Mouse (Mus musculus) liver, embryonic 12.5 days (tissue): ENCODE measurements around the gene Pcp2. TPM values are rescaled to one million over a fixed set of nuclear protein-coding genes. Genes with fewer than 3 reads are reported as not detected.

ENCODE experiments used
- ATAC-seq: fragments of 200-750 bp; cut with Nextera tagmentation; 2 replicates; pipeline ENCODE4 v1.8.0; 2017; ENCODE audit warnings: moderate number of reproducible peaks, mild to moderate bottlenecking, moderate library complexity
- H3K27ac ChIP-seq: fragments of 300-500 bp; sonication (generic); 2 replicates; pipeline ENCODE4 v1.5.1; 2016; ENCODE audit warnings: mild to moderate bottlenecking
- H3K27me3 ChIP-seq: fragments of 300-500 bp; sonication (generic); replicated peaks from 2 replicates; pipeline ENCODE4 v1.6.1; 2016; ENCODE audit warnings: mild to moderate bottlenecking, moderate library complexity
- H3K36me3 ChIP-seq: fragments of 300-500 bp; sonication (generic); 2 replicates; pipeline ENCODE4 v1.6.1; 2016; ENCODE audit warnings: mild to moderate bottlenecking, moderate library complexity
- H3K4me1 ChIP-seq: fragments of 300-500 bp; sonication (generic); 2 replicates; pipeline ENCODE4 v1.6.1; 2016
- H3K4me2 ChIP-seq: fragments of 300-500 bp; sonication (generic); 2 replicates; pipeline ENCODE4 v1.6.1; 2016; ENCODE audit warnings: mild to moderate bottlenecking, moderate library complexity
- H3K4me3 ChIP-seq: fragments of 300-500 bp; sonication (generic); 2 replicates; pipeline ENCODE4 v1.5.1; 2016; ENCODE audit warnings: mild to moderate bottlenecking, moderate library complexity
- H3K9ac ChIP-seq: fragments of 300-500 bp; sonication (generic); 2 replicates; pipeline ENCODE4 v1.6.1; 2016; ENCODE audit warnings: mild to moderate bottlenecking, moderate library complexity
- H3K9me3 ChIP-seq: fragments of 300-500 bp; sonication (generic); replicated peaks from 2 replicates; pipeline ENCODE4 v1.6.1; 2016; ENCODE audit warnings: mild to moderate bottlenecking, moderate library complexity
- WGBS: fragments of 180-500 bp; shearing (Covaris S2); methylation state at CpG from one replicate; pipeline ENCODE4 v1.1.7; 2016; ENCODE audit not compliant: insufficient replicate concordance; 5-methylcytosine and 5-hydroxymethylcytosine counted together
- polyA plus RNA-seq: library from polyadenylated mRNA; unstranded; fragments of >200 nt; fragmentation: Nextera tagmentation; extraction: Ambion mirVana; gene quantifications from 2 replicates; pipeline ENCODE4 v1.2.1, GENCODE M21; 2016

Gene Pcp2
- polyA plus RNA-seq: 0.11 TPM in 1 of 2 replicates, not detected in the other

DNA sequence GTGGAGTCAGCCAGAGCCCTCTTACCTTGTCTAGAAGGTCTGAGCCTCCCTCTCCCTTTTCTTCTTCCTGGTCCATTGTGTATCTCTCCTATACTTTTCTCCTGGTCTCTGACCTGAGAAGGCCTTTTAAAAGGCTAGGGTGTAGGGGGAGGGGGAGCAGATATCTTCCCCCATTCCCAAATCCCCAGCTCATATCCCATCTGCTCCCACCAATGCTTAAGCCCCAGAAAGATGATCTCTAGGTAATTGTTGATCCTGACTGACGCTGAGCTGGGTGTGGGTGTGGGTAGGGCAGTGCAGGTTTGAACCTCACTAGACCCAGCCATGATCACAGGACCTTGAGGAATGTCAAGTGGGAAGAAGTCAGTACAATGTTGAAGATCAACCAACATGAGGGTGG is at the start of gene Pcp2:
Gene Pcp2, minus strand, starts transcription at position 101 of the 400 bp plus-strand sequence.
- no peaks in the 10 kb centered on the region for H3K36me3 ChIP-seq
- H3K27me3 ChIP-seq: 0 out of 2 replicates have a peak, but pooled peaks cover 4% of the 10 kb centered on the region
- no peak within 1 kb of the TSS for H3K4me3 ChIP-seq
- ATAC-seq: no peak
- WGBS: 72% methylated on average over 1 of the region's 1 CpGs
- H3K4me2 ChIP-seq: no peak within 1 kb of the TSS
- H3K4me1 ChIP-seq: peaks cover 13% of the 10 kb centered on the region
- H3K9me3 ChIP-seq: no peaks in the 10 kb centered on the region
- H3K9ac ChIP-seq: no peak within 1 kb of the TSS
- H3K27ac ChIP-seq: no peak within 1 kb of the TSS

DNA sequence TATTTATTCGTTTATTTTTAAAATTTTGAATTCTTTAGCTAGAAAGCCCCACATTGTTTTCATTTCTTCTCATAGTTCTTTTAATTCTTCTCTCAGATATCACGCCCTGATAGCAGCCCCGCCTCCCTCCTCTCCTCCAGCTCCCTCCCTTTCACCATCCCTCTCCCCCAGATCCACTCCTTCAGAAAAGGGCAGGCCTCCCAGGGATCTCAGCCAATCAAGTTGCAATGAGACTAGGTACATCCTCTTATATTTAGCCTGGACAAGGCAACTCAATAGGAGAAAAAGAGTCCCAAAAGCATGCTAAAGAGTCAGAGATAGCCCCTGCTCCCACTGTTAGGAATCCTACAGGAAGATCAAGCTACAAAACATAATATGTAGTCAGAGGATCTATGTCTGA is 49.3 kb upstream of the Pcp2 start:
- no peak overlapping the region for H3K27ac ChIP-seq
- H3K4me2 ChIP-seq: no peak overlapping the region
- no peak overlapping the region for H3K9ac ChIP-seq
- 70% methylated on average over 3 of the region's 3 CpGs for WGBS
- H3K9me3 ChIP-seq: no peaks in the 10 kb centered on the region
- H3K4me3 ChIP-seq: no peak overlapping the region
- H3K27me3 ChIP-seq: no peaks in the 10 kb centered on the region
- peaks cover 26% of the 10 kb centered on the region for H3K4me1 ChIP-seq
- H3K36me3 ChIP-seq: peaks cover 13% of the 10 kb centered on the region
- no peak for ATAC-seq

DNA sequence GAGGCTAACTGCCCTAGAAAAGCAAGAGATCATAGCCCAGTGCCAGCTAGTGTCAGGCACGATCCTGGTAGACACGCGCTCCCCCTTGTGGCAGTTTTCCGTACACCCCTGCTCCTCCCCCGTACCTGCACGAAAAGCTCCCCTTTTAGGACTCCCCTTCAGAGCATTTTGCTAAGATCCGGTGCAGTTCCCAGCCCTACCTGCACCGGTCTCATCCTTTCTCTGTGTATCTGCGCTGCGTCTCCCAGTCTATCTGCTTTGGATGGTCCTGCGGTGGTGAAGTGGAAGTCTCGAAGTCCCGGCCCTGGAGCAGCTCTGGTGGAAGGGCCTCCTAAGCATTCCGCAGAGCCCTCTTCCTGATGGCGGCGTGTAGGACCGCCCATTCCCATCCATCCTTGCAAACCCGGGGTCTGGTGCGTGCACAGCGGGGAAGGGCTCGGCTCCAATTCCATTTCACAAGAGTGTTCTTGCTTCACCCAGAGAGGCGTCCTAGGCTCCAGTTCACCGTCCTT is 46.7 kb upstream of the Pcp2 start, which contains the start of gene Fcor:
Gene Fcor, minus strand, starts transcription at position 383 of the 512 bp plus-strand sequence.
- ATAC-seq: peak; percentile 67
- H3K9ac ChIP-seq: peak within 1 kb of the TSS; percentile 68
- peaks cover 16% of the 10 kb centered on the region for H3K4me1 ChIP-seq
- WGBS: under 1% methylated on average over 23 of the region's 23 CpGs
- H3K4me2 ChIP-seq: peak within 1 kb of the TSS; percentile 73
- H3K27me3 ChIP-seq: no peaks in the 10 kb centered on the region; the same call in 1 of the 2 replicates
- peak within 1 kb of the TSS; percentile 58 for H3K4me3 ChIP-seq
- H3K27ac ChIP-seq: no peak within 1 kb of the TSS; the same call in 1 of the 2 replicates
- H3K36me3 ChIP-seq: no peaks in the 10 kb centered on the region
- H3K9me3 ChIP-seq: no peaks in the 10 kb centered on the region

DNA sequence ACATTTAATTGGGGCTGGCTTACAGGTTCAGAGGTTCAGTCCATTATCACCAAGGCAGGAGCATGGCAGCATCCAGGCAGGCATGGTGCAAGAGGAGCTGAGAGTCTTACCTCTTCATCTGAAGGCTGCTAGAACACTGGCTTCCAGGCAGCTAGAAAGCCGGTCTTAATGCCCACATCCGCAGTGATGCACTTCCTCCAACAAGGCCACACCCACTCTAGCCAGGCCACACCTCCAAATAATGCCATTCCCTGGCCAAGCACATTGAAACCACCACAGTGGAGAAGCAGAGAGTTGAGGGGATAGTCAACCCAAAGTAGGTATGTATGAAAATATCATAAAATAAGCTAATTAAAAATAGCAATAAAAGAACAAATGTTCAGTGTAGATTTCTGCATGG is 45.0 kb upstream of the Pcp2 start:
- H3K36me3 ChIP-seq: no peaks in the 10 kb centered on the region
- no peaks in the 10 kb centered on the region for H3K9me3 ChIP-seq
- WGBS: 49% methylated on average over 2 of the region's 2 CpGs
- H3K4me1 ChIP-seq: peaks cover 8% of the 10 kb centered on the region
- no peak for ATAC-seq
- no peak overlapping the region for H3K9ac ChIP-seq
- no peak overlapping the region for H3K27ac ChIP-seq
- H3K4me2 ChIP-seq: no peak overlapping the region
- H3K4me3 ChIP-seq: no peak overlapping the region
- no peaks in the 10 kb centered on the region; the same call in 1 of the 2 replicates for H3K27me3 ChIP-seq

DNA sequence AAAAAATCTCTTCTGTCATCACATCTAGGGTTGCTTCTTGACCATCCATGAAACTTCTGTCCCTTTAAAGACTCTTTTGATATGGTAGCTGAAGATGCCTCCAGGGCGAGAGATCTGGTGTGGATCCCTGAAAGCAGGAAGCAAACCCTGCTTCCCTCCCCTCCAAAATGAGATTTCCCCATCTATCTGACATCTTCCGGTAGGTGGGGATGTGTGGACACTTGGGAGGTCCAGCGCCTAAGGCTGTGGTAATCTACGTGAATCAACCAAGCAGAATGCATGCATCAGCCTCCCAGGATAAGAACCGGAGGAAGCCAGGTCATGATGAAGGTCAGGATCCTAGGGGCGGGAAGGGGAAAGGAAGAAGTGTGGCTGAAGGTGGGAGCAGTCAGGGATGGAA is 40.2 kb upstream of the Pcp2 start, which contains the start of gene Mcemp1:
Gene Mcemp1, plus strand, starts transcription at position 248 of the 400 bp plus-strand sequence.
- Histone ChIP-seq H3K4me2 (no peak within 1 kb of the TSS), H3K9me3 (no peaks in the 10 kb centered on the region), H3K9ac (no peak within 1 kb of the TSS), H3K27me3 (no peaks in the 10 kb centered on the region; the same call in 1 of the 2 replicates), H3K27ac (peak within 1 kb of the TSS; percentile 7; the same call in 1 of the 2 replicates), H3K4me3 (no peak within 1 kb of the TSS), H3K4me1 (no peaks in the 10 kb centered on the region), H3K36me3 (no peaks in the 10 kb centered on the region)
- 55% methylated on average over 6 of the region's 6 CpGs for WGBS
- ATAC-seq: no peak

DNA sequence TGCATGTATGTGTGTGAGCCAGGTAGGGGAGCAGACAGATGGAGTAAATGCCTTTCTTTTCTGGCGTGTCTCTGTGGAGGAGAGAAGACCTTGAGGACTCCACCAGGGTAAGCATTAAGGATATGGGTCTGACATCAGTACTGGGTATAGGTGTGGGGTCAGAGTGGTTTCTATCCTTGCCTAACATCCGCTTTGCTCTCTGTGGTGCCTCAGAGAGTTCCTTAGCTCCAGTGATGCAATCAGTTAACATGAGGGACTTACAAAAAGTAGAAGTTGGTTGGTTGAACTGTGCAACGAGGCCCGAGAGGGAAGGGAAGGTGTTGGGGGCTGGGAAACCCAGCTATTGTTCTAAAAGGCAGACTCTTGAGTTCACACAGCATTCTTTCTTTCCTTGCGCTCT is 39.1 kb upstream of the Pcp2 start:
- H3K27ac ChIP-seq: no peak overlapping the region; the same call in 1 of the 2 replicates
- no peak overlapping the region for H3K4me3 ChIP-seq
- no peaks in the 10 kb centered on the region for H3K36me3 ChIP-seq
- H3K4me1 ChIP-seq: 0 out of 2 replicates have a peak, but pooled peaks cover 3% of the 10 kb centered on the region
- H3K4me2 ChIP-seq: no peak overlapping the region
- 16% methylated on average over 4 of the region's 5 CpGs for WGBS
- ATAC-seq: 0 out of 2 replicates have a peak, but pooled peaks have one; percentile 8
- no peaks in the 10 kb centered on the region; the same call in 1 of the 2 replicates for H3K27me3 ChIP-seq
- H3K9ac ChIP-seq: no peak overlapping the region
- no peaks in the 10 kb centered on the region for H3K9me3 ChIP-seq

DNA sequence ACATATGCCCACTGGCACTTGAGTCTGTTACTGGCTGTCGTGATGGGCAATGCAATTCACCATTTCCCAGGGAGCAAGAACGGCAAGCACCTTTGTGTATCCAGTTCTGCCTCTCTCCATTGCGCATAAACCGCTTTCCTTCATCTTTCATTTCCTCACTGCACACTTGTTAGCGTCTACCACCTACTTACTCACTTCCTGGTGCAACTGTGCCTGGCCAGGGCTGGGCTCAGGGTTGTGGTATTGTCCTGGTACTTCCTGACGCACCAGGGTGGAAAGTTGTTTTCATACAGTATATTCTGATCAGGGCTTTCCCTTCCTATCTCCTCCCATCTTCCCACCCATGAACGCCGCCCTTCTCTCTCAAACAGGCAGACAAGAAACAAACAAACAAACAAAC is 35.5 kb upstream of the Pcp2 start:
- 0 out of 2 replicates have a peak, but pooled peaks cover 3% of the 10 kb centered on the region for H3K4me1 ChIP-seq
- no peak overlapping the region for H3K4me3 ChIP-seq
- H3K27me3 ChIP-seq: peaks cover 13% of the 10 kb centered on the region; the same call in 1 of the 2 replicates
- no peak overlapping the region for H3K9ac ChIP-seq
- H3K9me3 ChIP-seq: no peaks in the 10 kb centered on the region
- H3K4me2 ChIP-seq: no peak overlapping the region
- 47% methylated on average over 8 of the region's 8 CpGs for WGBS
- no peak overlapping the region for H3K27ac ChIP-seq
- no peaks in the 10 kb centered on the region for H3K36me3 ChIP-seq
- ATAC-seq: no peak

DNA sequence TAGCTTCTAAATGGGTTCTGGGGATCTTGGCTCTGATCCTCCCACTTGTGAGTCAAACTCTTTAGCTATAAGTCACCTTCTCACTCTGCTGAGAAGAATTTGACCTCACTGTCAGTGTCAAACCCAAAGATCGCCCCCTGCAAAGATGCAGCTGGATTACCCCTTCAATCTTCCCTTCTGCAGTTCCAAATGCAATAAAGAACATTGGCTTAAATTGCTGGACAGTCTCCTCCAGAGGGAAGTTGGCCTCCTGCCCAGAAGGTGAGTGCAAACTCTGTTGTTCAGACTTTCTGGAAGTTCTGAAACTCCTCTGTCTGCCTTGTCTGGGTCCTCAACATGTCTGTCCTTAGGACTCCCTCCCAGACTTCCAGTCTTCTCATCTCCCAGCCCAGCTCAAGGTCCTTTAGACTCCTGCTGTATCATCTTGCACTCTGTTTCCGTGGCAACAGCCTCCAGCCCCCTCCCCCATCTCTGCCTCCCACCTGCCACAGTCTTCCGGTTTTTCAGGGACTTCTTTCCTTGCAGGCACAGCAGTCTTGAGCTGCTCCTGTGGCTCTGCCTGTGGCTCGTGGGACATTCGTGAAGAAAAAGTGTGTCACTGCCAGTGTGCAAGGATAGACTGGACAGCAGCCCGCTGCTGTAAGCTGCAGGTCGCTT is 31.5 kb upstream of the Pcp2 start:
- Histone ChIP-seq H3K4me1 (0 out of 2 replicates have a peak, but pooled peaks cover 3% of the 10 kb centered on the region), H3K4me3 (no peak overlapping the region), H3K4me2 (no peak overlapping the region), H3K27me3 (peaks cover 26% of the 10 kb centered on the region), H3K36me3 (no peaks in the 10 kb centered on the region), H3K27ac (no peak overlapping the region), H3K9me3 (no peaks in the 10 kb centered on the region), H3K9ac (no peak overlapping the region)
- ATAC-seq: no peak
- WGBS: 20% methylated on average over 7 of the region's 7 CpGs

DNA sequence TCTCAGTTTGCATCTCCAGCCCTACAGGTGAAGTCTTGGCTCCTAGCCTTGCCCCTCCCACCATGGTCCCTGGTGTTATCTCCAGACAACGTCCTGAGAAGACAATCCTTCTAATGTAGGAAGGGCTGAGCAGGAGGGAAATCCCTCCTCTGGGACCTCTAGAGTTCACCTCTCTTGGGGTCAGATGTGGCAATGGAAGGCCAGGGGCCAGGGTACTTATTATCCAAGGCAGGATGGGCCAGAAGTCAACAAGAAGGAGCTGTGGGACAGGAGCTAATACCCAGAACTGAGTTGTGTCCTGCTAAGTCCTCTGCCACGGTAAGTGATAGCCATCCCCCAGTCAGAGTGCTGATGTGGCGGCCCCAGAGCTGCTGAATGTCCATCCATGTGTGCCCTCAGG is 30.2 kb upstream of the Pcp2 start, which contains the start of gene Retn:
Gene Retn, plus strand, starts transcription at position 245 of the 400 bp plus-strand sequence.
- no peak within 1 kb of the TSS for H3K27ac ChIP-seq
- no peaks in the 10 kb centered on the region for H3K9me3 ChIP-seq
- 0 out of 2 replicates have a peak, but pooled peaks have one; percentile 7 for ATAC-seq
- WGBS: 48% methylated on average over 3 of the region's 3 CpGs
- H3K9ac ChIP-seq: no peak within 1 kb of the TSS
- H3K4me1 ChIP-seq: 0 out of 2 replicates have a peak, but pooled peaks cover 3% of the 10 kb centered on the region
- no peak within 1 kb of the TSS for H3K4me3 ChIP-seq
- no peaks in the 10 kb centered on the region for H3K36me3 ChIP-seq
- H3K27me3 ChIP-seq: peaks cover 31% of the 10 kb centered on the region
- H3K4me2 ChIP-seq: no peak within 1 kb of the TSS

DNA sequence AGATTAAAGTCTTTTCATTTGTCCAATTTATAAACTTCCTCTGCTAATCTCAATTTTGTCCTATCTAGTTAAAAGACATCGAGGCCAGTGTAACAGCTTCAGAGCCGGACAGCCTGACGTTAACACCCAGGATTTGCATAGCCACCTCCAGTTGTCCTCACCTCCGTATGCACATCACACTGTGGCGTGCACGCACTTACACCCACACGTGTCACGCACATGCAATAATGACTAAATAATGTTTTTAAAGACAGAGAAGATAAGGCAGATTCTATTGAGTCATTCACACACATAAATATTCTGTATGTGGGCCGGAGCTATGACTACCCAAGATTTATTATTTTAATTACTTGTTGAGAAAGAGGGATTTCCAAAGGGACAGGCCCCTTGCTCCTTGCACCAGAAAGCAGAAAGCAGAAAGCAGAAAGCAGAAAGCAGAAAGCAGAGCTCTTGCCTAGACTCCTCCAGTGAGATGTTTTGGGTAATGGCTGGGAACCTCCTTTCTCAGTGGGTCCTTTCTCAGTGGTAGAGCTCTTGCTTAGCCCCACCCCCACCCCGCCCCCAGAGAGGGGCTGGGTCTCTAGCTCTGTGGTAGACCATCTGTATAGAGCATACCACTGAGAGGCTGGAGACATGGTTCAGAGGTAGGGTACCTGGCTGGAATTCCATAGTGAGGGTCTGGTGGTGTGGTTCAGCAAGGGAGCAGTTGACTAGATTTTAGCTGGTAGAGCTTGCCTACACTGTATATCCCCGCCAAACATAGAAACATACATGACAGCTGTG is 29.6 kb upstream of the Pcp2 start:
- no peaks in the 10 kb centered on the region for H3K36me3 ChIP-seq
- WGBS: 70% methylated on average over 11 of the region's 11 CpGs
- no peak overlapping the region for H3K4me3 ChIP-seq
- no peak overlapping the region for H3K4me2 ChIP-seq
- H3K9me3 ChIP-seq: no peaks in the 10 kb centered on the region
- 0 out of 2 replicates have a peak, but pooled peaks have one; percentile 19 for ATAC-seq
- H3K27ac ChIP-seq: no peak overlapping the region
- H3K4me1 ChIP-seq: no peaks in the 10 kb centered on the region
- peaks cover 32% of the 10 kb centered on the region for H3K27me3 ChIP-seq
- no peak overlapping the region for H3K9ac ChIP-seq

DNA sequence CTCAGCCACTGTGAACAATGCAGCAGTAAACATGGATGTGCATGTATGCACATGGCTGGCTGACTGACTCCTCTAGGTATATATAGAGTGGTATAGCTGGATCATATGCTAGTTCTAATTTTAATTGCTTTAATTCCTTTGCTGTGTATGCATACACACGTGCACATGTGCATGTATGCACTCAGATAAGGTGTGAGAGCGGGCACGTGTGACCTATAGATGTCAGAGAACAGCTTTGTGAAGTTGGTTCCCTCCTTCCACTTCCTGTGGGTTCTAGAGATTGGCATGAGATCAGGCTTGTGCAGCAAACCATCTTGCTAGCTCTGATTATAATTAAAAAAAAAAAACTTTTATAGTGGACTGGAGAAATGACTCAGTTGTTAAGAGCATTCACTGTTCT is 27.5 kb upstream of the Pcp2 start:
- Histone ChIP-seq H3K36me3 (no peaks in the 10 kb centered on the region), H3K9me3 (no peaks in the 10 kb centered on the region), H3K4me3 (no peak overlapping the region), H3K4me2 (no peak overlapping the region), H3K4me1 (no peaks in the 10 kb centered on the region), H3K27ac (no peak overlapping the region), H3K27me3 (peaks cover 24% of the 10 kb centered on the region), H3K9ac (no peak overlapping the region)
- 34% methylated on average over 3 of the region's 3 CpGs for WGBS
- ATAC-seq: no peak
